Comparison of ENCODE assay signal across 13 mouse cellular contexts in the genomic region with DNA sequence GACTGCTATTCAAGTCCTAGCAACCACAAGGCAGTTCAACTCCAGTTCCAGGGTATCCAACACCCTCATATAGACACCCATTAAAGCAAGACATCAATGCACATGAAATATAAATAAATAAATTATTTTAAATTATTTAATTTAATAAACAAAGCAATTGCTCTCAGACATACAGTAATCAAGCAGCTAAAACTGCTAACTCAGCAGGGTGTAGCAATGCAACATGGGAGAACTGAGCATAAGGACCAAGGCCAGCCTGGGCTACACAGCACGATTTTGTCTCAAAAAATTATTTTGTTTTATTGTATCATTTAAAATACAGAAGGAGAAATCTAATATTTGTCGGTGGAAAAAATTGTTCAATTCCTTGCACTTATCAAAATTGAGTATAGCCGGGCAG. TPM values are rescaled to one million over a fixed set of nuclear protein-coding genes. Genes with fewer than 3 reads are reported as not detected.
A peak's percentile ranks its signal among the peaks of the same experiment; 100 is the strongest.
DNase-seq lines count a peak whose midpoint lies in the region; ATAC-seq and TF ChIP-seq lines count a peak whose summit lies in the region.
"Had no signal": no experiment of that assay in that cellular context is flagged by ENCODE, and none has a peak within 500 bp of the region (broad histone marks: within the 10 kb centered on the region; RNA-seq: fewer than 3 reads in every experiment).

No protein-coding gene starts in this region.

- no peak for ATAC-seq in limb, embryonic 15.5 days (ENCODE audit: insufficient number of reproducible peaks, low FRiP score, low TSS enrichment, low read depth)
- no peak for ATAC-seq in forebrain, embryonic 12.5 days (ENCODE audit: low FRiP score)
- no peak for ATAC-seq in hindbrain, postnatal 0 days
- ATAC-seq in neural tube, embryonic 15.5 days (ENCODE audit: low FRiP score): no peak
- ATAC-seq: Patski had no signal

- H3K27me3 ChIP-seq in limb, embryonic 15.5 days: no peaks in the 10 kb centered on the region
- no peaks in the 10 kb centered on the region for H3K27me3 ChIP-seq in limb, embryonic 10.5 days (ENCODE audit: low read depth, poor library complexity, severe bottlenecking)
- H3K27me3 ChIP-seq in forebrain, embryonic 12.5 days: no peaks in the 10 kb centered on the region
- H3K27me3 ChIP-seq in hindbrain, postnatal 0 days (ENCODE audit: insufficient read depth, low read length): no peaks in the 10 kb centered on the region
- no peaks in the 10 kb centered on the region for H3K27me3 ChIP-seq in neural tube, embryonic 15.5 days (replicated peaks)
- H3K27me3 ChIP-seq: limb, embryonic 12.5 days; Patski had no signal

- 92% methylated on average over 3 of the region's 3 CpGs for WGBS in limb, embryonic 15.5 days
- 87% methylated on average over 3 of the region's 3 CpGs for whole genome bisulfite sequencing in limb, embryonic 10.5 days
- WGBS in forebrain, embryonic 12.5 days: 96% methylated on average over 3 of the region's 3 CpGs
- 91% methylated on average over 3 of the region's 3 CpGs for WGBS in hindbrain, postnatal 0 days
- 85% methylated on average over 3 of the region's 3 CpGs for WGBS in neural tube, embryonic 15.5 days

- H3K4me2 ChIP-seq in limb, embryonic 15.5 days: no peak overlapping the region
- peak overlapping the region; percentile 47; the same call in 1 of the 2 replicates for H3K4me2 ChIP-seq in forebrain, embryonic 12.5 days
- H3K4me2 ChIP-seq in hindbrain, postnatal 0 days (ENCODE audit: low read depth, low read length): no peak overlapping the region
- no peak overlapping the region for H3K4me2 ChIP-seq in neural tube, embryonic 15.5 days

- TF ChIP-seq CTCF in hindbrain, postnatal 0 days (IDR thresholded peaks at IDR 0.05; ENCODE audit: low read depth): no peak

- H3K9ac ChIP-seq in limb, embryonic 15.5 days: no peak overlapping the region
- no peak overlapping the region for H3K9ac ChIP-seq in forebrain, embryonic 12.5 days
- no peak overlapping the region for H3K9ac ChIP-seq in hindbrain, postnatal 0 days (replicated peaks; ENCODE audit: low read length)
- H3K9ac ChIP-seq in neural tube, embryonic 15.5 days (replicated peaks): no peak overlapping the region
- H3K9ac ChIP-seq: limb, embryonic 12.5 days had no signal

- H3K36me3 ChIP-seq in limb, embryonic 15.5 days: peaks cover 21% of the 10 kb centered on the region
- H3K36me3 ChIP-seq in limb, embryonic 10.5 days: peaks cover 32% of the 10 kb centered on the region
- H3K36me3 ChIP-seq in forebrain, embryonic 12.5 days (replicated peaks): peaks cover 25% of the 10 kb centered on the region
- H3K36me3 ChIP-seq in hindbrain, postnatal 0 days (ENCODE audit: insufficient read depth, low read length): no peaks in the 10 kb centered on the region
- 0 out of 2 replicates have a peak, but pooled peaks cover 3% of the 10 kb centered on the region for H3K36me3 ChIP-seq in neural tube, embryonic 15.5 days

- no peaks in the 10 kb centered on the region for H3K9me3 ChIP-seq in limb, embryonic 15.5 days
- no peaks in the 10 kb centered on the region for H3K9me3 ChIP-seq in limb, embryonic 10.5 days (replicated peaks)
- H3K9me3 ChIP-seq in forebrain, embryonic 12.5 days: no peaks in the 10 kb centered on the region
- no peaks in the 10 kb centered on the region for H3K9me3 ChIP-seq in hindbrain, postnatal 0 days (ENCODE audit: low read length)
- no peaks in the 10 kb centered on the region for H3K9me3 ChIP-seq in neural tube, embryonic 15.5 days (replicated peaks)
- H3K9me3 ChIP-seq: limb, embryonic 12.5 days had no signal

- H3K27ac ChIP-seq in limb, embryonic 15.5 days: peak overlapping the region; percentile 93; the same call in 1 of the 2 replicates
- no peak overlapping the region for H3K27ac ChIP-seq in limb, embryonic 10.5 days
- peak overlapping the region; percentile 97 for H3K27ac ChIP-seq in forebrain, embryonic 12.5 days
- peak overlapping the region; percentile 71; the same call in 1 of the 2 replicates for H3K27ac ChIP-seq in hindbrain, postnatal 0 days
- H3K27ac ChIP-seq in neural tube, embryonic 15.5 days (replicated peaks): peak overlapping the region; percentile 90

- no peak overlapping the region for H3K4me3 ChIP-seq in limb, embryonic 15.5 days
- H3K4me3 ChIP-seq in limb, embryonic 10.5 days: no peak overlapping the region
- H3K4me3 ChIP-seq in forebrain, embryonic 12.5 days (replicated peaks): no peak overlapping the region
- H3K4me3 ChIP-seq in hindbrain, postnatal 0 days (ENCODE audit: low read length): no peak overlapping the region
- no peak overlapping the region for H3K4me3 ChIP-seq in neural tube, embryonic 15.5 days (replicated peaks)
- H3K4me3 ChIP-seq: limb, embryonic 12.5 days had no signal

- H3K4me1 ChIP-seq in limb, embryonic 15.5 days: peaks cover 54% of the 10 kb centered on the region
- peaks cover 52% of the 10 kb centered on the region for H3K4me1 ChIP-seq in limb, embryonic 10.5 days
- H3K4me1 ChIP-seq in forebrain, embryonic 12.5 days: peaks cover 70% of the 10 kb centered on the region
- peaks cover 37% of the 10 kb centered on the region for H3K4me1 ChIP-seq in hindbrain, postnatal 0 days (ENCODE audit: insufficient read depth, low read length)
- H3K4me1 ChIP-seq in neural tube, embryonic 15.5 days: peaks cover 63% of the 10 kb centered on the region

- DNase-seq in limb, embryonic 10.5 days (ENCODE audit: low spot score): no peak
- no peak for DNase-seq in hindbrain, postnatal 0 days (ENCODE audit: low spot score)
- DNase-seq in heart, adult 18-20 months: no peak
- DNase-seq in layer of hippocampus, adult 9-11 months: no peak
- DNase-seq: cerebellum, adult 2 months; heart, postnatal 36 days; lung, adult 2 months; right cerebral cortex, postnatal 14 days had no signal

RNA-seq across cellular contexts. Expression of a gene that starts 1.7 kb away (rescaled TPM):
- polyA plus RNA-seq in limb, embryonic 15.5 days (2015; fragmentation: Nextera tagmentation; extraction: Ambion mirVana): 103 and 109 TPM in 2 replicates
- 140 and 145 TPM in 2 replicates for polyA plus RNA-seq in limb, embryonic 10.5 days (2016; fragmentation: Nextera tagmentation; extraction: Ambion mirVana)
- polyA plus RNA-seq in forebrain, embryonic 12.5 days (2016; fragmentation: Nextera tagmentation; extraction: Ambion mirVana): 172 and 178 TPM in 2 replicates
- total RNA-seq in hindbrain, postnatal 0 days (2014; rRNA removed): 193 and 194 TPM in 2 replicates
- 121 and 123 TPM in 2 replicates for polyA plus RNA-seq in hindbrain, postnatal 0 days (2015; fragmentation: Nextera tagmentation; extraction: Ambion mirVana)
- 136 and 141 TPM in 2 replicates for polyA plus RNA-seq in neural tube, embryonic 15.5 days (2015; fragmentation: Nextera tagmentation; extraction: Ambion mirVana)
- 10 to 100 TPM; 75.9 to 79.8 TPM for total RNA-seq in heart, adult 18-20 months (2021)

RNA-seq across cellular contexts. Expression of a gene that starts 1.7 kb away (rescaled TPM):
- polyA plus RNA-seq in limb, embryonic 15.5 days (2015; fragmentation: Nextera tagmentation; extraction: Ambion mirVana): 22.8 and 24.2 TPM in 2 replicates
- polyA plus RNA-seq in limb, embryonic 10.5 days (2016; fragmentation: Nextera tagmentation; extraction: Ambion mirVana): 14.8 and 20.0 TPM in 2 replicates
- 27.4 and 28.7 TPM in 2 replicates for polyA plus RNA-seq in forebrain, embryonic 12.5 days (2016; fragmentation: Nextera tagmentation; extraction: Ambion mirVana)
- total RNA-seq in hindbrain, postnatal 0 days (2014; rRNA removed): 27.8 and 29.8 TPM in 2 replicates
- polyA plus RNA-seq in hindbrain, postnatal 0 days (2015; fragmentation: Nextera tagmentation; extraction: Ambion mirVana): 14.5 and 14.9 TPM in 2 replicates
- polyA plus RNA-seq in neural tube, embryonic 15.5 days (2015; fragmentation: Nextera tagmentation; extraction: Ambion mirVana): 15.1 and 15.8 TPM in 2 replicates
- total RNA-seq in heart, adult 18-20 months (2021): 10 to 100 TPM; 15.4 to 16.8 TPM

RNA-seq across cellular contexts. Expression of a gene that starts 24.6 kb away (rescaled TPM):
- polyA plus RNA-seq in limb, embryonic 15.5 days (2015; fragmentation: Nextera tagmentation; extraction: Ambion mirVana): 286 and 373 TPM in 2 replicates
- 434 and 504 TPM in 2 replicates for polyA plus RNA-seq in limb, embryonic 10.5 days (2016; fragmentation: Nextera tagmentation; extraction: Ambion mirVana)
- 595 and 609 TPM in 2 replicates for polyA plus RNA-seq in forebrain, embryonic 12.5 days (2016; fragmentation: Nextera tagmentation; extraction: Ambion mirVana)
- total RNA-seq in hindbrain, postnatal 0 days (2014; rRNA removed): 524 and 597 TPM in 2 replicates
- polyA plus RNA-seq in hindbrain, postnatal 0 days (2015; fragmentation: Nextera tagmentation; extraction: Ambion mirVana): 416 and 438 TPM in 2 replicates
- 433 and 459 TPM in 2 replicates for polyA plus RNA-seq in neural tube, embryonic 15.5 days (2015; fragmentation: Nextera tagmentation; extraction: Ambion mirVana)
- 100 to 1,000 TPM; 173 to 184 TPM for total RNA-seq in heart, adult 18-20 months (2021)

RNA-seq across cellular contexts. Expression of a gene that starts 35.1 kb away (rescaled TPM):
- polyA plus RNA-seq in limb, embryonic 15.5 days (2015; fragmentation: Nextera tagmentation; extraction: Ambion mirVana): 68.8 and 71.9 TPM in 2 replicates
- 78.7 and 85.3 TPM in 2 replicates for polyA plus RNA-seq in limb, embryonic 10.5 days (2016; fragmentation: Nextera tagmentation; extraction: Ambion mirVana)
- polyA plus RNA-seq in forebrain, embryonic 12.5 days (2016; fragmentation: Nextera tagmentation; extraction: Ambion mirVana): 85.8 and 94.4 TPM in 2 replicates
- 251 and 255 TPM in 2 replicates for total RNA-seq in hindbrain, postnatal 0 days (2014; rRNA removed)
- polyA plus RNA-seq in hindbrain, postnatal 0 days (2015; fragmentation: Nextera tagmentation; extraction: Ambion mirVana): 113 and 115 TPM in 2 replicates
- polyA plus RNA-seq in neural tube, embryonic 15.5 days (2015; fragmentation: Nextera tagmentation; extraction: Ambion mirVana): 122 and 126 TPM in 2 replicates
- 10 to 100 TPM; 59.2 to 67.9 TPM for total RNA-seq in heart, adult 18-20 months (2021)

RNA-seq across cellular contexts. Expression of a gene that starts 37.2 kb away (rescaled TPM):
- 29.7 and 29.8 TPM in 2 replicates for polyA plus RNA-seq in limb, embryonic 15.5 days (2015; fragmentation: Nextera tagmentation; extraction: Ambion mirVana)
- 37.5 and 43.1 TPM in 2 replicates for polyA plus RNA-seq in limb, embryonic 10.5 days (2016; fragmentation: Nextera tagmentation; extraction: Ambion mirVana)
- 37.8 and 39.1 TPM in 2 replicates for polyA plus RNA-seq in forebrain, embryonic 12.5 days (2016; fragmentation: Nextera tagmentation; extraction: Ambion mirVana)
- total RNA-seq in hindbrain, postnatal 0 days (2014; rRNA removed): 22.9 and 47.1 TPM in 2 replicates
- 35.7 and 37.5 TPM in 2 replicates for polyA plus RNA-seq in hindbrain, postnatal 0 days (2015; fragmentation: Nextera tagmentation; extraction: Ambion mirVana)
- polyA plus RNA-seq in neural tube, embryonic 15.5 days (2015; fragmentation: Nextera tagmentation; extraction: Ambion mirVana): 29.2 and 29.6 TPM in 2 replicates
- 10 to 100 TPM; 16.5 to 19.4 TPM for total RNA-seq in heart, adult 18-20 months (2021)
